Mouse (Mus musculus) midbrain, embryonic 14.5 days (tissue): ENCODE data around the gene Dlg2. TPM values are rescaled to one million over a fixed set of nuclear protein-coding genes. Genes with fewer than 3 reads are reported as not detected.

Source experiments
- ATAC-seq: fragments of 200-750 bp; cut with Nextera tagmentation; 2 replicates; pipeline ENCODE4 v1.8.0; 2017; ENCODE audit warnings: moderate number of reproducible peaks, moderate library complexity; ENCODE audit not compliant: low FRiP score, low TSS enrichment
- DNase-seq: peaks from one replicate; pipeline ENCODE4 v3.0.0-alpha.2; 2015
- H3K27ac ChIP-seq: fragments of 300-500 bp; sonication (generic); replicated peaks from 2 replicates; pipeline ENCODE4 v1.5.1; 2014; ENCODE audit warnings: mild to moderate bottlenecking, low read depth, low read length, moderate library complexity
- H3K27me3 ChIP-seq: fragments of 300-500 bp; sonication (generic); 2 replicates; pipeline ENCODE4 v1.6.1; 2014; ENCODE audit warnings: low read length, control low read depth, mixed read lengths; ENCODE audit not compliant: control insufficient read depth, insufficient read depth
- H3K36me3 ChIP-seq: fragments of 300-500 bp; sonication (generic); 2 replicates; pipeline ENCODE4 v1.6.1; 2014; ENCODE audit warnings: low read length, control low read depth; ENCODE audit not compliant: control insufficient read depth, insufficient read depth
- H3K4me1 ChIP-seq: fragments of 300-500 bp; sonication (generic); 2 replicates; pipeline ENCODE4 v1.6.1; 2014; ENCODE audit warnings: mild to moderate bottlenecking, antibody characterized with exemption, low read length, control low read depth; ENCODE audit not compliant: control insufficient read depth, insufficient read depth
- H3K4me2 ChIP-seq: fragments of 300-500 bp; sonication (generic); 2 replicates; pipeline ENCODE4 v1.6.1; 2014; ENCODE audit warnings: mild to moderate bottlenecking, low read length, moderate library complexity
- H3K4me3 ChIP-seq: fragments of 300-500 bp; sonication (generic); replicated peaks from 2 replicates; pipeline ENCODE4 v1.5.1; 2014; ENCODE audit warnings: low read depth, low read length
- H3K9ac ChIP-seq: fragments of 300-500 bp; sonication (generic); replicated peaks from 2 replicates; pipeline ENCODE4 v1.6.1; 2014; ENCODE audit warnings: mild to moderate bottlenecking, low read length, moderate library complexity
- H3K9me3 ChIP-seq: fragments of 300-500 bp; sonication (generic); 2 replicates; pipeline ENCODE4 v1.6.1; 2016; ENCODE audit warnings: low read length, control low read depth, mixed read lengths; ENCODE audit not compliant: control insufficient read depth
- WGBS: fragments of 180-500 bp; shearing (Covaris S2); extraction: QIAGEN DNeasy Blood & Tissue Kit; methylation state at CpG from one replicate; pipeline ENCODE4 v1.1.7; 2014; 5-methylcytosine and 5-hydroxymethylcytosine counted together
- polyA plus RNA-seq: library from polyadenylated mRNA; unstranded; fragments of >200 nt; fragmentation: Nextera tagmentation; extraction: Ambion mirVana; gene quantifications from 2 replicates; pipeline ENCODE4 v1.2.1, GENCODE M21; 2014

Dlg2 gene
- polyA plus RNA-seq, 1 experiment from 2014 or later: 19.3 TPM

DNA sequence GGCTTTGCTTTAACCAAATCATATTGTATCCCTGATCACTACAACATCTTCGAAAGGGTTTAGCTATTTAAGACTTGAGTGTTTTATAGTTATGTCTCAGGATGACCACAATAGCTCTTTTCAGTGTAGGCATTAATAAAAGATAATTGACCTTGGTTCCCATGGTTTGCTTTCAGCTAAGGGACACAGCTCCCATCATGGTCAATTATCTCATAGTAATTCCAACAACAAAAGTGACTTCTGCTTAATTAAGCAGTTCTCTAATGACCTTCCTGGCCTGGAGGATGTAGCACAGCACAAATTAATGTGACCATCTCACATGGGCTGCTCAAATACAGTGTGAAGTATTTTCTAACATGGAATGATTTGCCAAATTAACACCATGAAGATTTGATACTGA lies 738.4 kb downstream of the Dlg2 start:
- no peak for ATAC-seq
- Histone ChIP-seq H3K9me3 (no peaks in the 10 kb centered on the region), H3K36me3 (no peaks in the 10 kb centered on the region), H3K27ac (no peak overlapping the region), H3K27me3 (no peaks in the 10 kb centered on the region), H3K9ac (no peak overlapping the region), H3K4me1 (no peaks in the 10 kb centered on the region), H3K4me2 (no peak overlapping the region), H3K4me3 (no peak overlapping the region)
- DNase-seq: no peak
- WGBS: 85% methylated on average over 1 of the region's 1 CpGs

GRCm38 (mm10) chr7:91218321-91218987 lies 742.0 kb downstream of the Dlg2 start:
- no peaks in the 10 kb centered on the region for H3K9me3 ChIP-seq
- no peak for ATAC-seq
- no peak overlapping the region for H3K27ac ChIP-seq
- H3K4me3 ChIP-seq: no peak overlapping the region
- H3K9ac ChIP-seq: no peak overlapping the region
- H3K4me1 ChIP-seq: no peaks in the 10 kb centered on the region
- H3K36me3 ChIP-seq: no peaks in the 10 kb centered on the region
- WGBS: 72% methylated on average over 7 of the region's 7 CpGs
- DNase-seq: no peak
- H3K4me2 ChIP-seq: no peak overlapping the region
- H3K27me3 ChIP-seq: no peaks in the 10 kb centered on the region

DNA sequence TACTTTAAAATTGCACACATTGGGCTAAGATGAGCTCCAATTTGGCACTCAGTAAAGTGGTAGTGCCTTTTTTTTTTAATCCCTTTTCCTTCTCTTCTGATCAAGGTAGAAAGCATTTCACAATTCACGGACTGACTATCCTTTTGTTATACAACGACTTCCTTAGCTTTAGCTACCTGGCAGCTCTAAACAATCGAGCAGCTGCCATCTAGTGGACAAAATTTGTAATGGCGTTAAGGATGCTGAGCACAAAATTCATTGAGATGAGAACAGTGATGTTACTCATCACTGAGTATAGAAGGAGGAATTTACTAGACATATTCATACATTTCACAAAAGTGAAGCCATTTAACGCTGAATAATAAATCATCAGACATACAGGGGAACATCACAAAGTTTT lies 750.0 kb downstream of the Dlg2 start:
- ATAC-seq (peak; percentile 83; the same call in 1 of the 2 replicates), DNase-seq (peak; percentile 94)
- Histone ChIP-seq H3K4me3 (no peak overlapping the region), H3K4me1 (no peaks in the 10 kb centered on the region), H3K9ac (no peak overlapping the region), H3K27ac (no peak overlapping the region), H3K27me3 (no peaks in the 10 kb centered on the region), H3K9me3 (no peaks in the 10 kb centered on the region), H3K36me3 (no peaks in the 10 kb centered on the region), H3K4me2 (0 out of 2 replicates have a peak overlapping the region, but pooled peaks have one; percentile 31)
- WGBS: 0% methylated on average over 5 of the region's 5 CpGs

GRCm38 (mm10) chr7:91241718-91242117 lies 765.2 kb downstream of the Dlg2 start:
- no peaks in the 10 kb centered on the region for H3K36me3 ChIP-seq
- WGBS: 55% methylated on average over 4 of the region's 4 CpGs
- DNase-seq: no peak
- no peaks in the 10 kb centered on the region for H3K9me3 ChIP-seq
- H3K27ac ChIP-seq: no peak overlapping the region
- H3K4me2 ChIP-seq: no peak overlapping the region
- no peaks in the 10 kb centered on the region for H3K4me1 ChIP-seq
- H3K27me3 ChIP-seq: no peaks in the 10 kb centered on the region
- H3K4me3 ChIP-seq: no peak overlapping the region
- ATAC-seq: no peak
- H3K9ac ChIP-seq: no peak overlapping the region

DNA sequence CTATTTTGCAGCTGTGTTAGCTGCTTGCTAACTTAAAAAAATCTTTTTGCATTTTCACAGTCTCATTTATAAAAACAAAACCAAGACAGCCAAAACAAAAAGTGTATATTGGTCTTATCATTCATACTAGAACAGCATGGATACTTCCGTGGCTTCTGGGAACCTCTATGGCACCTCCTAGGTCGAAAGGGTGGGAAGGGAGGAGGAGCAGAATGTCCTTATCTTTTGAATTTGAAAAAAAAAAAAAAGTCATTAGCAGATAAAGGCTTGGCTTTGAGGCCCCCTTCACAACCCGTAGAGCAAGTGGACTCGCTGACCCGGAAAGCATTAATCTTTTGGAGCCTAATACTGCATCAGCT lies 785.2 kb downstream of the Dlg2 start:
- no peaks in the 10 kb centered on the region for H3K36me3 ChIP-seq
- no peaks in the 10 kb centered on the region for H3K9me3 ChIP-seq
- H3K9ac ChIP-seq: peak overlapping the region; percentile 64; the same call in 1 of the 2 replicates
- 3% methylated on average over 5 of the region's 5 CpGs for WGBS
- no peaks in the 10 kb centered on the region for H3K27me3 ChIP-seq
- ATAC-seq: no peak
- no peaks in the 10 kb centered on the region for H3K4me1 ChIP-seq
- H3K4me3 ChIP-seq: peak overlapping the region; percentile 58
- H3K4me2 ChIP-seq: peak overlapping the region; percentile 71
- 0 out of 2 replicates have a peak overlapping the region, but pooled peaks have one; percentile 46 for H3K27ac ChIP-seq
- no peak for DNase-seq

GRCm38 (mm10) chr7:91262031-91262951 lies 785.8 kb downstream of the Dlg2 start:
- ATAC-seq: peak; percentile 90
- Histone ChIP-seq H3K9ac (peak overlapping the region; percentile 64), H3K36me3 (no peaks in the 10 kb centered on the region), H3K4me2 (peak overlapping the region; percentile 71), H3K4me1 (no peaks in the 10 kb centered on the region), H3K27ac (peak overlapping the region; percentile 46), H3K27me3 (no peaks in the 10 kb centered on the region), H3K9me3 (no peaks in the 10 kb centered on the region), H3K4me3 (peak overlapping the region; percentile 58)
- WGBS: under 1% methylated on average over 34 of the region's 34 CpGs
- peak; percentile 82 for DNase-seq

GRCm38 (mm10) chr7:91262998-91263397 lies 786.5 kb downstream of the Dlg2 start:
- peak overlapping the region; percentile 64 for H3K9ac ChIP-seq
- peak overlapping the region; percentile 58 for H3K4me3 ChIP-seq
- H3K4me1 ChIP-seq: no peaks in the 10 kb centered on the region
- peak; percentile 55 for DNase-seq
- H3K9me3 ChIP-seq: no peaks in the 10 kb centered on the region
- 5% methylated on average over 9 of the region's 9 CpGs for WGBS
- H3K27ac ChIP-seq: no peak overlapping the region
- H3K4me2 ChIP-seq: peak overlapping the region; percentile 71
- ATAC-seq: 0 out of 2 replicates have a peak, but pooled peaks have one; percentile 6
- no peaks in the 10 kb centered on the region for H3K27me3 ChIP-seq
- no peaks in the 10 kb centered on the region for H3K36me3 ChIP-seq

- no peaks in the 10 kb centered on the region for H3K36me3 ChIP-seq
- ATAC-seq (no peak), DNase-seq (peak; percentile 38)
- H3K27me3 ChIP-seq: no peaks in the 10 kb centered on the region
- H3K27ac ChIP-seq: no peak overlapping the region
- no peak overlapping the region for H3K9ac ChIP-seq
- H3K4me2 ChIP-seq: no peak overlapping the region
- no peaks in the 10 kb centered on the region for H3K9me3 ChIP-seq
- no peak overlapping the region for H3K4me3 ChIP-seq
- 38% methylated on average over 1 of the region's 1 CpGs for WGBS
- H3K4me1 ChIP-seq: no peaks in the 10 kb centered on the region
Measured at GRCm38 (mm10) chr7:91267764-91268163, 791.3 kb downstream of the Dlg2 start.
